Mouse (Mus musculus): ENCODE measurements around the gene Lat.
"Not testable (repeated sequence)": the region's sequence is repeated elsewhere in the genome, so short reads cannot be mapped to it uniquely, and the experiment has no call there.

The Lat gene

GRCm38 (mm10) chr7:126369393-126369792, at the start of gene Lat:
Gene Lat (minus strand): TSS chr7:126369570.
- no peak for DNase-seq (ENCODE audit: low read depth, low spot score)

GRCm38 (mm10) chr7:126418496-126418895, 49.1 kb upstream of the Lat start:
- peak; percentile 64 for DNase-seq (ENCODE audit: low read depth, low spot score)

GRCm38 (mm10) chr7:126417606-126418005, 48.2 kb upstream of the Lat start:
- DNase-seq (ENCODE audit: low read depth, low spot score), result no peak

- DNase-seq (ENCODE audit: low read depth, low spot score), result no peak
Measured at GRCm38 (mm10) chr7:126417045-126417444, 47.7 kb upstream of the Lat start.

GRCm38 (mm10) chr7:126416615-126417014, 47.2 kb upstream of the Lat start:
- DNase-seq (ENCODE audit: low read depth, low spot score), result no peak

- no peak for DNase-seq (ENCODE audit: low read depth, low spot score)
Measured at GRCm38 (mm10) chr7:126414725-126415124, 45.4 kb upstream of the Lat start, which contains the start of gene Cd19. Gene Cd19 (minus strand): TSS chr7:126414889.

- no peak for DNase-seq (ENCODE audit: low read depth, low spot score)
Measured at GRCm38 (mm10) chr7:126411061-126411460, 41.7 kb upstream of the Lat start.

GRCm38 (mm10) chr7:126408686-126409085, 39.3 kb upstream of the Lat start:
- peak; percentile 52 for DNase-seq (ENCODE audit: low read depth, low spot score)

- not testable (repeated sequence) for DNase-seq (ENCODE audit: low read depth, low spot score)
Measured at GRCm38 (mm10) chr7:126402518-126402917, 33.1 kb upstream of the Lat start.

- DNase-seq (ENCODE audit: low read depth, low spot score), result peak; percentile 80
Measured at GRCm38 (mm10) chr7:126399548-126399947, 30.2 kb upstream of the Lat start.

GRCm38 (mm10) chr7:126397822-126398221, 28.5 kb upstream of the Lat start:
- no peak for DNase-seq (ENCODE audit: low read depth, low spot score)

GRCm38 (mm10) chr7:126397221-126397620, 27.9 kb upstream of the Lat start:
- no peak for DNase-seq (ENCODE audit: low read depth, low spot score)

GRCm38 (mm10) chr7:126396298-126397119, 27.1 kb upstream of the Lat start, which contains the start of gene Nfatc2ip:
Gene Nfatc2ip (minus strand): TSS chr7:126396737.
- peak; percentile 98 for DNase-seq (ENCODE audit: low read depth, low spot score)

GRCm38 (mm10) chr7:126392086-126392884, 22.9 kb upstream of the Lat start:
- not testable (repeated sequence) for DNase-seq (ENCODE audit: low read depth, low spot score)

- DNase-seq (ENCODE audit: low read depth, low spot score), result no peak
Measured at GRCm38 (mm10) chr7:126388185-126388584, 18.8 kb upstream of the Lat start.

- no peak for DNase-seq (ENCODE audit: low read depth, low spot score)
Measured at GRCm38 (mm10) chr7:126383565-126383964, 14.2 kb upstream of the Lat start.

GRCm38 (mm10) chr7:126377278-126378158, 8.1 kb upstream of the Lat start, which contains the start of gene Spns1:
Gene Spns1 (minus strand): TSS chr7:126377450.
- peak; percentile 97 for DNase-seq (ENCODE audit: low read depth, low spot score)

- no peak for DNase-seq (ENCODE audit: low read depth, low spot score)
Measured at GRCm38 (mm10) chr7:126376903-126377277, 7.5 kb upstream of the Lat start.

GRCm38 (mm10) chr7:126375012-126375411, 5.6 kb upstream of the Lat start:
- no peak for DNase-seq (ENCODE audit: low read depth, low spot score)

- DNase-seq (ENCODE audit: low read depth, low spot score), result no peak
Measured at GRCm38 (mm10) chr7:126374526-126374925, 5.2 kb upstream of the Lat start.

GRCm38 (mm10) chr7:126373007-126373406, 3.6 kb upstream of the Lat start:
- DNase-seq (ENCODE audit: low read depth, low spot score), result no peak

Data from 3T3-L1 (cell line).